Mouse (Mus musculus) cerebellum, adult 18-20 months (tissue): ENCODE measurements around the gene Gm21637.
"Not testable (repeated sequence)": the region's sequence is repeated elsewhere in the genome, so short reads cannot be mapped to it uniquely, and the experiment has no call there.

Experiments used
- DNase-seq, 2 experiments: peaks; one replicate each; pipeline ENCODE4 v3.0.0; 2021

Gene Gm21637

DNA sequence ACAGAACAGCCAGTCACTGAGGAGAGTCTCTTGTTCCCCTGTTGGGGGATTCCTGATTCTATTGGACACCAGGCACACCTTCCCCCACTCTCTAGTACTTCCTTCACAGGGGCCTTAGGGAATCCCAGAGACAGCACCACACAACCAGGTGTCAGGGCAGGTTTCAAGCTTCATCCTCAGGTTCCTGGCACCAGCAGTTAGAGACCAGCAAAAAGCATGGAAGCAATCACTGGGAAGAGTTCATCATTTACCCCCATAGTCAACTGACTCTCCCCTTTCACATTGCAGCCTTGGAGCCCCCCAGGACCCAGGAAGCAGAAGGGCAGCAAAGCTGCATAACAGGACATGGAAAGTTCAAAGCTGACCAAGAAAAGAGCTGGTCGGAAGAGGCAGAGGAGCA lies at the start of gene Gm21637:
Gm21637 (plus strand) TSS at position 301 of the 400 bp plus-strand sequence.
- not testable (repeated sequence) for DNase-seq
